In genomic region chr15:78922700-78923099, GRCm38 (mm10) we compare ENCODE assay signal across 14 mouse cellular contexts. TPM values are rescaled to one million over a fixed set of nuclear protein-coding genes. Genes with fewer than 3 reads are reported as not detected.
DNase-seq lines count a peak whose midpoint lies in the region; ATAC-seq and TF ChIP-seq lines count a peak whose summit lies in the region.
"Had no signal": no experiment of that assay in that cellular context is flagged by ENCODE, and none has a peak within 500 bp of the region (broad histone marks: within the 10 kb centered on the region; RNA-seq: fewer than 3 reads in every experiment).

No protein-coding gene starts in this region.

- no peak for DNase-seq in hindbrain, embryonic 10.5 days (ENCODE audit: low spot score)
- DNase-seq in hindbrain, embryonic 14.5 days (ENCODE audit: low spot score): no peak
- DNase-seq in induced T-regulatory cell, adult 2 months (ENCODE audit: low read depth): peak; percentile 64
- peak; percentile 79 for DNase-seq in liver, postnatal 0 days
- DNase-seq in urinary bladder, adult 18-20 months (ENCODE audit: low spot score in 2 of 2): no peak
- DNase-seq in left cerebral cortex, adult 9 months (ENCODE audit: low spot score in 2 of 2): no peak
- DNase-seq in lung, postnatal 36 days: no peak
- DNase-seq: adrenal gland, postnatal 36 days; B cell, adult 2 months; cerebellum, adult 11-12 months; lung, adult 18-20 months had no signal

- 0 out of 2 replicates have a peak overlapping the region, but pooled peaks have one; percentile 1 for H3K27ac ChIP-seq in hindbrain, embryonic 10.5 days
- no peak overlapping the region for H3K27ac ChIP-seq in hindbrain, embryonic 14.5 days
- peak overlapping the region; percentile 74 for H3K27ac ChIP-seq in bone marrow, adult 2 months (ENCODE audit: control insufficient read depth, insufficient read depth, low read depth, low read length, poor library complexity)
- peak overlapping the region; percentile 93 for H3K27ac ChIP-seq in liver, postnatal 0 days (ENCODE audit: low read depth)
- H3K27ac ChIP-seq: hindbrain, postnatal 0 days had no signal

- no peak overlapping the region for H3K9ac ChIP-seq in hindbrain, embryonic 14.5 days
- peak overlapping the region; percentile 58 for H3K9ac ChIP-seq in liver, postnatal 0 days (replicated peaks)

- TF ChIP-seq POLR2A in bone marrow, adult 2 months (IDR thresholded peaks at IDR 0.05; ENCODE audit: borderline replicate concordance, control insufficient read depth, low read depth, low read length): no peak

- no peak overlapping the region for H3K4me3 ChIP-seq in hindbrain, embryonic 10.5 days
- no peak overlapping the region for H3K4me3 ChIP-seq in hindbrain, embryonic 14.5 days (replicated peaks; ENCODE audit: low read length)
- no peak overlapping the region for H3K4me3 ChIP-seq in bone marrow, adult 2 months (replicated peaks; ENCODE audit: control insufficient read depth, low read depth, low read length)
- H3K4me3 ChIP-seq in liver, postnatal 0 days (ENCODE audit: low read depth, low read length): peak overlapping the region; percentile 28

- no peaks in the 10 kb centered on the region for H3K9me3 ChIP-seq in hindbrain, embryonic 10.5 days
- H3K9me3 ChIP-seq in hindbrain, embryonic 14.5 days (ENCODE audit: control insufficient read depth, low read length): no peaks in the 10 kb centered on the region
- H3K9me3 ChIP-seq in liver, postnatal 0 days (ENCODE audit: low read length): no peaks in the 10 kb centered on the region

- H3K4me2 ChIP-seq in hindbrain, embryonic 14.5 days (replicated peaks): no peak overlapping the region
- H3K4me2 ChIP-seq in liver, postnatal 0 days (ENCODE audit: low read depth, low read length): peak overlapping the region; percentile 72

- no peak for ATAC-seq in hindbrain, embryonic 14.5 days (ENCODE audit: low FRiP score)
- ATAC-seq in liver, postnatal 0 days: peak; percentile 83
- ATAC-seq: hindbrain, postnatal 0 days had no signal

- peak; percentile 96 for TF ChIP-seq EP300 in liver, postnatal 0 days (IDR thresholded peaks at IDR 0.05; ENCODE audit: low read depth)

- no peak for TF ChIP-seq CTCF in bone marrow, adult 2 months (IDR thresholded peaks at IDR 0.05; ENCODE audit: control insufficient read depth, insufficient read depth, low read length)
- peak; percentile 61 for TF ChIP-seq CTCF in liver, postnatal 0 days (IDR thresholded peaks at IDR 0.05; ENCODE audit: low read depth)

- WGBS in hindbrain, embryonic 10.5 days: 85% methylated on average over 7 of the region's 7 CpGs
- 88% methylated on average over 7 of the region's 7 CpGs for WGBS in hindbrain, embryonic 14.5 days
- 22% methylated on average over 7 of the region's 7 CpGs for WGBS in bone marrow, adult 2 months
- 47% methylated on average over 7 of the region's 7 CpGs for WGBS in liver, postnatal 0 days (ENCODE audit: insufficient replicate concordance)

- peaks cover 13% of the 10 kb centered on the region for H3K27me3 ChIP-seq in hindbrain, embryonic 10.5 days (ENCODE audit: insufficient read depth, poor library complexity, severe bottlenecking)
- H3K27me3 ChIP-seq in hindbrain, embryonic 14.5 days (ENCODE audit: control insufficient read depth, insufficient read depth, low read length): peaks cover 11% of the 10 kb centered on the region
- no peaks in the 10 kb centered on the region for H3K27me3 ChIP-seq in liver, postnatal 0 days (ENCODE audit: insufficient read depth, low read length)

- peaks cover 22% of the 10 kb centered on the region for H3K36me3 ChIP-seq in hindbrain, embryonic 10.5 days
- peaks cover 14% of the 10 kb centered on the region for H3K36me3 ChIP-seq in hindbrain, embryonic 14.5 days (replicated peaks; ENCODE audit: control insufficient read depth, insufficient read depth)
- no peaks in the 10 kb centered on the region for H3K36me3 ChIP-seq in liver, postnatal 0 days (replicated peaks; ENCODE audit: insufficient read depth, low read length)

- peaks cover 42% of the 10 kb centered on the region for H3K4me1 ChIP-seq in hindbrain, embryonic 10.5 days (replicated peaks)
- H3K4me1 ChIP-seq in hindbrain, embryonic 14.5 days (replicated peaks; ENCODE audit: control insufficient read depth, insufficient read depth, low read length): peaks cover 12% of the 10 kb centered on the region
- H3K4me1 ChIP-seq in bone marrow, adult 2 months (ENCODE audit: control insufficient read depth, insufficient read depth, low read length): peaks cover 10% of the 10 kb centered on the region
- peaks cover 51% of the 10 kb centered on the region for H3K4me1 ChIP-seq in liver, postnatal 0 days (ENCODE audit: insufficient read depth)

RNA-seq across cellular contexts. Expression of gene Lgals1, which starts 3.8 kb away (rescaled TPM):
- 305 and 403 TPM in 2 replicates for polyA plus RNA-seq in hindbrain, embryonic 10.5 days (2016; fragmentation: Nextera tagmentation; extraction: Ambion mirVana)
- 117 and 157 TPM in 2 replicates for polyA plus RNA-seq in hindbrain, embryonic 14.5 days (2014; fragmentation: Nextera tagmentation; extraction: Ambion mirVana)
- polyA plus RNA-seq in bone marrow, adult 2 months (2011; ENCODE audit: insufficient read depth, insufficient read length, low replicate concordance, missing spikeins): 75.3 and 222 TPM in 2 replicates
- polyA plus RNA-seq in liver, postnatal 0 days (2015; fragmentation: Nextera tagmentation; extraction: Ambion mirVana): 93.4 and 102 TPM in 2 replicates

RNA-seq across cellular contexts. Expression of gene Pdxp, which starts 9.0 kb away (rescaled TPM):
- polyA plus RNA-seq in hindbrain, embryonic 10.5 days (2016; fragmentation: Nextera tagmentation; extraction: Ambion mirVana): 29.5 and 33.9 TPM in 2 replicates
- polyA plus RNA-seq in hindbrain, embryonic 14.5 days (2014; fragmentation: Nextera tagmentation; extraction: Ambion mirVana): 105 and 121 TPM in 2 replicates
- 5.7 and 8.0 TPM in 2 replicates for polyA plus RNA-seq in bone marrow, adult 2 months (2011; ENCODE audit: insufficient read depth, insufficient read length, low replicate concordance, missing spikeins)
- polyA plus RNA-seq in liver, postnatal 0 days (2015; fragmentation: Nextera tagmentation; extraction: Ambion mirVana): 1.9 and 2.1 TPM in 2 replicates

RNA-seq across cellular contexts. Expression of gene Nol12, which starts 12.0 kb away (rescaled TPM):
- polyA plus RNA-seq in hindbrain, embryonic 10.5 days (2016; fragmentation: Nextera tagmentation; extraction: Ambion mirVana): 64.1 and 68.0 TPM in 2 replicates
- polyA plus RNA-seq in hindbrain, embryonic 14.5 days (2014; fragmentation: Nextera tagmentation; extraction: Ambion mirVana): 57.7 and 59.2 TPM in 2 replicates
- 14.6 and 30.5 TPM in 2 replicates for polyA plus RNA-seq in bone marrow, adult 2 months (2011; ENCODE audit: insufficient read depth, insufficient read length, low replicate concordance, missing spikeins)
- 20.3 and 21.5 TPM in 2 replicates for polyA plus RNA-seq in liver, postnatal 0 days (2015; fragmentation: Nextera tagmentation; extraction: Ambion mirVana)

RNA-seq across cellular contexts. Expression of gene Sh3bp1, which starts 23.1 kb away (rescaled TPM):
- polyA plus RNA-seq in hindbrain, embryonic 10.5 days (2016; fragmentation: Nextera tagmentation; extraction: Ambion mirVana): 23.8 and 24.7 TPM in 2 replicates
- polyA plus RNA-seq in hindbrain, embryonic 14.5 days (2014; fragmentation: Nextera tagmentation; extraction: Ambion mirVana): 3.7 and 5.5 TPM in 2 replicates
- 18.9 and 63.2 TPM in 2 replicates for polyA plus RNA-seq in bone marrow, adult 2 months (2011; ENCODE audit: insufficient read depth, insufficient read length, low replicate concordance, missing spikeins)
- polyA plus RNA-seq in liver, postnatal 0 days (2015; fragmentation: Nextera tagmentation; extraction: Ambion mirVana): 7.4 and 8.2 TPM in 2 replicates

RNA-seq across cellular contexts. Expression of gene Gm49510, which starts 23.2 kb away (rescaled TPM):
- 0.29 and 0.38 TPM in 2 replicates for polyA plus RNA-seq in hindbrain, embryonic 10.5 days (2016; fragmentation: Nextera tagmentation; extraction: Ambion mirVana)
- 0.16 TPM in 1 of 2 replicates, not detected in the other for polyA plus RNA-seq in hindbrain, embryonic 14.5 days (2014; fragmentation: Nextera tagmentation; extraction: Ambion mirVana)
- not detected in 2 replicates for polyA plus RNA-seq in bone marrow, adult 2 months (2011; ENCODE audit: insufficient read depth, insufficient read length, low replicate concordance, missing spikeins)
- 0.07 TPM in 1 of 2 replicates, not detected in the other for polyA plus RNA-seq in liver, postnatal 0 days (2015; fragmentation: Nextera tagmentation; extraction: Ambion mirVana)
- polyA plus RNA-seq: hindbrain, postnatal 0 days; stomach, embryonic 14.5 days had no signal

Comparison
In these comparisons a context has a peak if more than half of its experiments do, and no peak if none do; other contexts are left out.
1. DNase-seq: peak in induced T-regulatory cell, adult 2 months (single experiment) and liver, postnatal 0 days (single experiment); none in hindbrain, embryonic 10.5 days (single experiment), hindbrain, embryonic 14.5 days (single experiment), urinary bladder, adult 18-20 months (0 of 2), left cerebral cortex, adult 9 months (0 of 2) and lung, postnatal 36 days (single experiment).